Mouse (Mus musculus) layer of hippocampus, adult 11-12 months (tissue): Measurements from ENCODE around the gene Cacna1s.

Source experiments
- DNase-seq: peaks from one replicate; pipeline ENCODE4 v3.0.0; 2022; ENCODE audit warnings: low spot score

Cacna1s gene

GRCm38 (mm10) chr1:136052547-136052946 is at the start of gene Cacna1s:
Cacna1s (plus strand) TSS chr1:136052750.
- DNase-seq, result no peak

- DNase-seq, result no peak
Observed at GRCm38 (mm10) chr1:136006292-136006748, 46.2 kb upstream of the Cacna1s start, which contains the start of gene Igfn1. Igfn1 (minus strand) TSS chr1:136006342.

- peak; percentile 62 for DNase-seq
Observed at GRCm38 (mm10) chr1:136007211-136008158, 45.1 kb upstream of the Cacna1s start, which contains the start of gene Tmem9. Tmem9 (plus strand) TSS chr1:136008150.

- DNase-seq, result no peak
Observed at GRCm38 (mm10) chr1:136008159-136008533, 44.4 kb upstream of the Cacna1s start.

GRCm38 (mm10) chr1:136010247-136010646 is 42.3 kb upstream of the Cacna1s start:
- no peak for DNase-seq

- DNase-seq, result no peak
Observed at GRCm38 (mm10) chr1:136013513-136013912, 39.0 kb upstream of the Cacna1s start.

GRCm38 (mm10) chr1:136014796-136015502 is 37.6 kb upstream of the Cacna1s start:
- no peak for DNase-seq

GRCm38 (mm10) chr1:136017307-136017706 is 35.2 kb upstream of the Cacna1s start:
- DNase-seq, result no peak

- peak; percentile 94 for DNase-seq
Observed at GRCm38 (mm10) chr1:136017907-136018313, 34.6 kb upstream of the Cacna1s start.

- peak; percentile 16 for DNase-seq
Observed at GRCm38 (mm10) chr1:136018390-136019189, 34.0 kb upstream of the Cacna1s start.

- no peak for DNase-seq
Observed at GRCm38 (mm10) chr1:136030201-136030600, 22.3 kb upstream of the Cacna1s start.

GRCm38 (mm10) chr1:136031697-136032096 is 20.9 kb upstream of the Cacna1s start:
- DNase-seq, result no peak

- DNase-seq, result no peak
Observed at GRCm38 (mm10) chr1:136032961-136033360, 19.6 kb upstream of the Cacna1s start.

GRCm38 (mm10) chr1:136038746-136039538 is 13.6 kb upstream of the Cacna1s start:
- peak; percentile 40 for DNase-seq

- DNase-seq, result no peak
Observed at GRCm38 (mm10) chr1:136040452-136040851, 12.1 kb upstream of the Cacna1s start.

- DNase-seq, result no peak
Observed at GRCm38 (mm10) chr1:136040874-136041273, 11.7 kb upstream of the Cacna1s start.

GRCm38 (mm10) chr1:136045774-136046173 is 6.8 kb upstream of the Cacna1s start:
- peak; percentile 72 for DNase-seq

- DNase-seq, result no peak
Observed at GRCm38 (mm10) chr1:136047432-136047831, 5.1 kb upstream of the Cacna1s start.

- no peak for DNase-seq
Observed at GRCm38 (mm10) chr1:136047894-136048293, 4.7 kb upstream of the Cacna1s start.

GRCm38 (mm10) chr1:136050312-136051012 is 2.1 kb upstream of the Cacna1s start, which contains the start of gene Ascl5:
Ascl5 (plus strand) TSS chr1:136050804.
- DNase-seq, result no peak

GRCm38 (mm10) chr1:136051013-136051315 is 1.6 kb upstream of the Cacna1s start:
- no peak for DNase-seq
